In the genomic region with DNA sequence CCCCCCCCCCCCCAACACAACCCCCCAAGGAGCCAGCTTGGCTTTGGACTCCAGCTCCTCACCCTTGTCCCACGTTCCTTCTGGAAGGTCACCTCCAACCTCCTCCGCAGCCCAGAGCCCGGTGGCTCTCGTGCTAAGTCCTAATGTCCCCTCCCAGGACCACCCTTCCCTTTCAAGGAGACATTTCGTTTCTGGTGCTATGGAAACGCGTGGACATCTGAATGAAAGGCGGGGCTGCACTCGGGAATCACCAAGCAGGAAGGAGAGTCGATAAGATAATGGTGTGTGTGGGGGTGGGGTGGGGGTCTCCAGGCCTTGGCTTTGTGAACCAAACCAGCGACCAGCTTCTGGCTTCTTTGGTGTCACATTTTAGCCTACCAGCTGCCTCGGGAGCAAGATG, we compare ENCODE assay signal across 8 mouse cellular contexts. TPM values are rescaled to one million over a fixed set of nuclear protein-coding genes. Genes with fewer than 3 reads are reported as not detected.
DNase-seq lines count a peak whose midpoint lies in the region; ATAC-seq and TF ChIP-seq lines count a peak whose summit lies in the region.

No protein-coding gene starts in this region.

- H3K9me3 ChIP-seq in heart, embryonic 12.5 days (replicated peaks), result no peaks in the 10 kb centered on the region; the same call in 1 of the 2 replicates
- no peaks in the 10 kb centered on the region for H3K9me3 ChIP-seq in embryonic facial prominence, embryonic 10.5 days
- H3K9me3 ChIP-seq in hindbrain, postnatal 0 days (ENCODE audit: low read length), result no peaks in the 10 kb centered on the region
- H3K9me3 ChIP-seq in midbrain, postnatal 0 days (ENCODE audit: low read length), result no peaks in the 10 kb centered on the region

- peak overlapping the region; percentile 72 for H3K4me2 ChIP-seq in heart, embryonic 12.5 days
- H3K4me2 ChIP-seq in hindbrain, postnatal 0 days (ENCODE audit: low read depth, low read length), result peak overlapping the region; percentile 62
- peak overlapping the region; percentile 59 for H3K4me2 ChIP-seq in midbrain, postnatal 0 days (ENCODE audit: low read depth, low read length, poor library complexity, severe bottlenecking)

- intact Hi-C loops in heart, postnatal 25 days (cut with DNase I), result no loop called here

- H3K27me3 ChIP-seq in heart, embryonic 12.5 days (replicated peaks), result no peaks in the 10 kb centered on the region; the same call in 1 of the 2 replicates
- peaks cover 26% of the 10 kb centered on the region for H3K27me3 ChIP-seq in embryonic facial prominence, embryonic 10.5 days (replicated peaks; ENCODE audit: low read depth, poor library complexity, severe bottlenecking)
- H3K27me3 ChIP-seq in hindbrain, postnatal 0 days (ENCODE audit: insufficient read depth, low read length), result no peaks in the 10 kb centered on the region
- no peaks in the 10 kb centered on the region for H3K27me3 ChIP-seq in midbrain, postnatal 0 days (ENCODE audit: insufficient read depth, low read length)

- no peaks in the 10 kb centered on the region for H3K36me3 ChIP-seq in heart, embryonic 12.5 days
- no peaks in the 10 kb centered on the region for H3K36me3 ChIP-seq in embryonic facial prominence, embryonic 10.5 days (replicated peaks)
- no peaks in the 10 kb centered on the region for H3K36me3 ChIP-seq in hindbrain, postnatal 0 days (ENCODE audit: insufficient read depth, low read length)
- no peaks in the 10 kb centered on the region for H3K36me3 ChIP-seq in midbrain, postnatal 0 days (ENCODE audit: insufficient read depth, low read length)

- H3K4me3 ChIP-seq in heart, embryonic 12.5 days, result peak overlapping the region; percentile 43
- peak overlapping the region; percentile 52 for H3K4me3 ChIP-seq in embryonic facial prominence, embryonic 10.5 days
- H3K4me3 ChIP-seq in hindbrain, postnatal 0 days (ENCODE audit: low read length), result peak overlapping the region; percentile 32
- H3K4me3 ChIP-seq in midbrain, postnatal 0 days (ENCODE audit: low read depth, low read length), result peak overlapping the region; percentile 29

- peak overlapping the region; percentile 53 for H3K9ac ChIP-seq in heart, embryonic 12.5 days
- peak overlapping the region; percentile 38 for H3K9ac ChIP-seq in hindbrain, postnatal 0 days (replicated peaks; ENCODE audit: low read length)
- H3K9ac ChIP-seq in midbrain, postnatal 0 days (replicated peaks; ENCODE audit: low read length, poor library complexity, severe bottlenecking), result peak overlapping the region; percentile 59; the same call in 1 of the 2 replicates

- H3K27ac ChIP-seq in heart, embryonic 12.5 days (ENCODE audit: poor library complexity, severe bottlenecking), result peak overlapping the region; percentile 76
- H3K27ac ChIP-seq in embryonic facial prominence, embryonic 10.5 days (replicated peaks), result peak overlapping the region; percentile 81
- peak overlapping the region; percentile 76 for H3K27ac ChIP-seq in hindbrain, postnatal 0 days
- peak overlapping the region; percentile 94 for H3K27ac ChIP-seq in midbrain, postnatal 0 days (ENCODE audit: low read depth, low read length)

- DNase-seq in heart, postnatal 25 days (ENCODE audit: low spot score), result no peak
- peak; percentile 70 for DNase-seq in embryonic facial prominence, embryonic 10.5 days (ENCODE audit: low spot score)
- peak; percentile 67 for DNase-seq in hindbrain, postnatal 0 days (ENCODE audit: low spot score)
- peak; percentile 69 for DNase-seq in midbrain, postnatal 0 days (ENCODE audit: low spot score)
- DNase-seq in layer of hippocampus, adult 9-11 months, result no peak
- no peak for DNase-seq in thymus, postnatal 10 days (ENCODE audit: low spot score in 2 of 2)
- no peak for DNase-seq in cerebellum, adult 9-10 months

- under 1% methylated on average over 12 of the region's 12 CpGs for WGBS in heart, embryonic 12.5 days
- under 1% methylated on average over 12 of the region's 12 CpGs for WGBS in embryonic facial prominence, embryonic 10.5 days
- 0% methylated on average over 12 of the region's 12 CpGs for WGBS in hindbrain, postnatal 0 days
- WGBS in midbrain, postnatal 0 days, result under 1% methylated on average over 12 of the region's 12 CpGs

- peak; percentile 63 for ATAC-seq in heart, embryonic 12.5 days (ENCODE audit: insufficient number of reproducible peaks, low FRiP score)
- ATAC-seq in hindbrain, postnatal 0 days, result peak; percentile 56
- peak; percentile 63 for ATAC-seq in midbrain, postnatal 0 days (ENCODE audit: low FRiP score)

- peaks cover 32% of the 10 kb centered on the region for H3K4me1 ChIP-seq in heart, embryonic 12.5 days (replicated peaks)
- H3K4me1 ChIP-seq in embryonic facial prominence, embryonic 10.5 days, result peaks cover 35% of the 10 kb centered on the region
- peaks cover 13% of the 10 kb centered on the region for H3K4me1 ChIP-seq in hindbrain, postnatal 0 days (ENCODE audit: insufficient read depth, low read length)
- peaks cover 14% of the 10 kb centered on the region for H3K4me1 ChIP-seq in midbrain, postnatal 0 days (ENCODE audit: insufficient read depth, low read length)

- no peak for TF ChIP-seq CTCF in hindbrain, postnatal 0 days (IDR thresholded peaks at IDR 0.05; ENCODE audit: low read depth)
- TF ChIP-seq CTCF in midbrain, postnatal 0 days (IDR thresholded peaks at IDR 0.05), result no peak

RNA-seq across cellular contexts. Expression of gene Gm26897, which starts 27.9 kb away (rescaled TPM):
- polyA plus RNA-seq in heart, embryonic 12.5 days (2016; fragmentation: Nextera tagmentation; extraction: Ambion mirVana), result not detected in 2 replicates
- not detected for total RNA-seq in heart, postnatal 25 days (2021)
- not detected in 2 replicates for polyA plus RNA-seq in embryonic facial prominence, embryonic 10.5 days (2016; fragmentation: Nextera tagmentation; extraction: Ambion mirVana)
- not detected in 2 replicates for total RNA-seq in hindbrain, postnatal 0 days (2014; rRNA removed)
- polyA plus RNA-seq in hindbrain, postnatal 0 days (2015; fragmentation: Nextera tagmentation; extraction: Ambion mirVana), result not detected in 2 replicates
- not detected in 2 replicates for total RNA-seq in midbrain, postnatal 0 days (2014; rRNA removed)
- polyA plus RNA-seq in midbrain, postnatal 0 days (2015; fragmentation: Nextera tagmentation; extraction: Ambion mirVana), result not detected in 2 replicates

Comparison
In these comparisons a context has a peak if more than half of its experiments do, and no peak if none do; other contexts are left out.
1. DNase-seq: peak in embryonic facial prominence, embryonic 10.5 days (single experiment), hindbrain, postnatal 0 days (single experiment) and midbrain, postnatal 0 days (single experiment); none in heart, postnatal 25 days (single experiment), layer of hippocampus, adult 9-11 months (single experiment), thymus, postnatal 10 days (0 of 2) and cerebellum, adult 9-10 months (single experiment).
2. Peak in every context shown above with its lines, with median percentiles within 50 percentile points of each other: ATAC-seq, H3K27ac ChIP-seq, H3K4me2 ChIP-seq, H3K4me3 ChIP-seq and H3K9ac ChIP-seq.